Mouse (Mus musculus): ENCODE data around the gene Toe1. TPM values are rescaled to one million over a fixed set of nuclear protein-coding genes. Genes with fewer than 3 reads are reported as not detected.

Toe1 gene
- total and polyA plus RNA-seq, 3 experiments = 31.3 to 47.8 (median 40.3) TPM

DNA sequence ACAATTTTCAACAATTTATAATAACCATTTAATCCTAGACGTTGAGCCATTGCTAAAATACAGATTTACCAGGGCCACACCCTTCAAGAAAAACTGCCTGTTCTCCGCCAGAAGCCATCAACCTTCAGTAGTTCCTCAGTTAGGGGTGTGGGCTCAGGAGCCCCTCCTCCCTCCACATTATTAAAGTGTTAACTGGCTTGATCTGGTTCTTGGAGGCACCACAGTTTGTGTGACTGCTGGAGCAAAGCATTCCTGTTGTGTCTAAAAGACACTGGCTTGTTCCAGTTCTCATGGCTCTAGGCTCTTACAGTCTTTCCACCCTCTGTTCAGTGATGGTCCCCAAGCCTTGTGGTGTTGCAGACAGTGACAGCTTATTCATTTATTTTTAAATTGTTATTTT, 26.9 kb downstream of the Toe1 start:
- no peaks in the 10 kb centered on the region for H3K79me2 ChIP-seq (replicated peaks; ENCODE audit: control insufficient read depth, extremely low read depth, insufficient read depth, poor library complexity, severe bottlenecking)
- peaks cover 0 to 18% of the 10 kb centered on the region in 2 experiments; a peak in 2 of 4 replicates for H3K4me1 ChIP-seq (ENCODE audit: control insufficient read depth in 1 of 2, insufficient read depth in 2 of 2)
- H3K4me3 ChIP-seq (replicated peaks in 1 of 3; ENCODE audit: low read depth in 2 of 3, low read length in 2 of 3, poor library complexity in 1 of 3) = no peak overlapping the region
- H3K9ac ChIP-seq (ENCODE audit: insufficient read depth, low read depth) = no peak overlapping the region
- no peaks in the 10 kb centered on the region for H3K27me3 ChIP-seq (replicated peaks)
- H3K4me2 ChIP-seq (ENCODE audit: insufficient read depth, low read depth, poor library complexity, severe bottlenecking) = no peak overlapping the region
- H3K9me3 ChIP-seq (replicated peaks; ENCODE audit: low read length) = no peaks in the 10 kb centered on the region
- no peak for TF ChIP-seq ZNF384 (IDR thresholded peaks at IDR 0.05; ENCODE audit: low read depth, low read length)
- no peak for TF ChIP-seq MAZ (IDR thresholded peaks at IDR 0.05; ENCODE audit: low read depth, low read length)
- no peak for TF ChIP-seq BHLHE40 (IDR thresholded peaks at IDR 0.05; ENCODE audit: low read depth, low read length)
- TF ChIP-seq TBP (conservative IDR thresholded peaks at IDR 0.05; ENCODE audit: low read depth, low read length) = no peak
- no peak for TF ChIP-seq ZC3H11A (IDR thresholded peaks at IDR 0.05; ENCODE audit: low read depth, low read length)
- TF ChIP-seq PAX5 (IDR thresholded peaks at IDR 0.05; ENCODE audit: low read length) = no peak
- no peak for TF ChIP-seq MAX (IDR thresholded peaks at IDR 0.05; ENCODE audit: low read length)
- no peak for TF ChIP-seq EP300 (IDR thresholded peaks at IDR 0.05; ENCODE audit: low read length)
- TF ChIP-seq SMC3 (IDR thresholded peaks at IDR 0.05; ENCODE audit: low read depth, low read length) = no peak
- no peak for TF ChIP-seq KAT2A (IDR thresholded peaks at IDR 0.05; ENCODE audit: insufficient replicate concordance, low read length)
- no peak for DNase-seq (ENCODE audit: extremely low read depth)
- H3K36me3 ChIP-seq (replicated peaks in 1 of 2; ENCODE audit: control insufficient read depth in 1 of 2, insufficient read depth in 1 of 2, low read length in 1 of 2) = no peaks in the 10 kb centered on the region
- in situ Hi-C loops (cut with MboI; ENCODE audit: low pct_ligation_motif_present, low pct_unique_long_range_greater_than_20kb, low sequenced_read_pairs) (no loop called here), dilution Hi-C loops (cut with MboI; ENCODE audit: extremely low pct_ligation_motif_present, extremely low pct_unique_long_range_greater_than_20kb, low sequenced_read_pairs) (no loop called here)
- H3K27ac ChIP-seq (ENCODE audit: insufficient read depth, low read depth) = no peak overlapping the region

GRCm38 (mm10) chr4:116777079-116777478, 30.4 kb downstream of the Toe1 start:
- in situ Hi-C loops (cut with MboI; ENCODE audit: low pct_ligation_motif_present, low pct_unique_long_range_greater_than_20kb, low sequenced_read_pairs) (no loop called here), dilution Hi-C loops (cut with MboI; ENCODE audit: extremely low pct_ligation_motif_present, extremely low pct_unique_long_range_greater_than_20kb, low sequenced_read_pairs) (no loop called here)
- Histone ChIP-seq H3K4me1 (ENCODE audit: control insufficient read depth in 1 of 2, insufficient read depth in 2 of 2) (peaks cover 0 to 18% of the 10 kb centered on the region in 2 experiments; a peak in 2 of 4 replicates), H3K27me3 (replicated peaks) (no peaks in the 10 kb centered on the region), H3K27ac (ENCODE audit: insufficient read depth, low read depth) (no peak overlapping the region), H3K4me3 (replicated peaks in 1 of 3; ENCODE audit: low read depth in 2 of 3, low read length in 2 of 3, poor library complexity in 1 of 3) (no peak overlapping the region), H3K9me3 (replicated peaks; ENCODE audit: low read length) (no peaks in the 10 kb centered on the region), H3K79me2 (replicated peaks; ENCODE audit: control insufficient read depth, extremely low read depth, insufficient read depth, poor library complexity, severe bottlenecking) (no peaks in the 10 kb centered on the region), H3K9ac (ENCODE audit: insufficient read depth, low read depth) (no peak overlapping the region), H3K36me3 (replicated peaks in 1 of 2; ENCODE audit: control insufficient read depth in 1 of 2, insufficient read depth in 1 of 2, low read length in 1 of 2) (no peaks in the 10 kb centered on the region), H3K4me2 (ENCODE audit: insufficient read depth, low read depth, poor library complexity, severe bottlenecking) (no peak overlapping the region)
- no peak for DNase-seq (ENCODE audit: extremely low read depth)
- TF ChIP-seq ZKSCAN1 (IDR thresholded peaks at IDR 0.05; ENCODE audit: borderline replicate concordance, low read depth, low read length) (no peak), UBTF (IDR thresholded peaks at IDR 0.05; ENCODE audit: low read depth, low read length) (no peak), ZC3H11A (IDR thresholded peaks at IDR 0.05; ENCODE audit: low read depth, low read length) (no peak), E2F4 (IDR thresholded peaks at IDR 0.05; ENCODE audit: insufficient replicate concordance, low read depth, low read length) (no peak), POLR2A (IDR thresholded peaks at IDR 0.05; ENCODE audit: low read depth, low read length) (no peak), EP300 (IDR thresholded peaks at IDR 0.05; ENCODE audit: low read length) (no peak), PAX5 (IDR thresholded peaks at IDR 0.05; ENCODE audit: low read length) (no peak), ZMIZ1 (IDR thresholded peaks at IDR 0.05; ENCODE audit: low read depth, low read length) (no peak), MAX (IDR thresholded peaks at IDR 0.05; ENCODE audit: low read length) (no peak), CHD1 (IDR thresholded peaks at IDR 0.05; ENCODE audit: low read depth, low read length) (no peak), JUN (IDR thresholded peaks at IDR 0.05; ENCODE audit: insufficient read depth, low read depth, low read length) (no peak), TBP (conservative IDR thresholded peaks at IDR 0.05; ENCODE audit: low read depth, low read length) (no peak), NELFE (IDR thresholded peaks at IDR 0.05; ENCODE audit: low read depth, low read length) (no peak), ELF1 (IDR thresholded peaks at IDR 0.05; ENCODE audit: low read depth, low read length) (no peak)
